Mouse (Mus musculus) intestine, postnatal 0 days (tissue): ENCODE data around the gene Tdrd3. TPM values are rescaled to one million over a fixed set of nuclear protein-coding genes. Genes with fewer than 3 reads are reported as not detected.

Source experiments
- ATAC-seq: fragments of 200-750 bp; cut with Nextera tagmentation; 2 replicates; pipeline ENCODE4 v1.8.0; 2017; ENCODE audit warnings: mild to moderate bottlenecking, moderate TSS enrichment, moderate library complexity
- H3K27ac ChIP-seq: fragments of 300-500 bp; sonication (generic); 2 replicates; pipeline ENCODE4 v1.5.1; 2014; ENCODE audit warnings: mild to moderate bottlenecking, low read depth, low read length, moderate library complexity
- H3K27me3 ChIP-seq: fragments of 300-500 bp; sonication (generic); replicated peaks from 2 replicates; pipeline ENCODE4 v1.6.1; 2014; ENCODE audit warnings: low read length, mixed read lengths; ENCODE audit not compliant: control insufficient read depth, insufficient read depth
- H3K36me3 ChIP-seq: fragments of 300-500 bp; sonication (generic); 2 replicates; pipeline ENCODE4 v1.6.1; 2014; ENCODE audit warnings: mild to moderate bottlenecking, moderate library complexity; ENCODE audit not compliant: control insufficient read depth, insufficient read depth
- H3K4me1 ChIP-seq: fragments of 300-500 bp; sonication (generic); replicated peaks from 2 replicates; pipeline ENCODE4 v1.6.1; 2014; ENCODE audit warnings: antibody characterized with exemption, low read length, mixed read lengths; ENCODE audit not compliant: control insufficient read depth, insufficient read depth
- H3K4me2 ChIP-seq: fragments of 300-500 bp; sonication (generic); replicated peaks from 2 replicates; pipeline ENCODE4 v1.6.1; 2014; ENCODE audit warnings: low read depth, mild to moderate bottlenecking, moderate library complexity
- H3K4me3 ChIP-seq: fragments of 300-500 bp; sonication (generic); 2 replicates; pipeline ENCODE4 v1.5.1; 2014; ENCODE audit warnings: low read depth, low read length
- H3K9ac ChIP-seq: fragments of 300-500 bp; sonication (generic); 2 replicates; pipeline ENCODE4 v1.6.1; 2014; ENCODE audit warnings: mild to moderate bottlenecking, low read depth, low read length
- H3K9me3 ChIP-seq: fragments of 300-500 bp; sonication (generic); 2 replicates; pipeline ENCODE4 v1.6.1; 2016; ENCODE audit warnings: mixed run types; ENCODE audit not compliant: control insufficient read depth
- CTCF ChIP-seq: sonication (generic); IDR thresholded peaks from 2 replicates; pipeline ENCODE4 v1.5.1; 2016; ENCODE audit warnings: low read depth, mild to moderate bottlenecking, control low read depth, antibody characterized with exemption, moderate library complexity
- WGBS: fragments of 180-500 bp; shearing (Covaris S2); extraction: QIAGEN DNeasy Blood & Tissue Kit; methylation state at CpG from one replicate; pipeline ENCODE4 v1.1.7; 2014; 5-methylcytosine and 5-hydroxymethylcytosine counted together
- polyA plus RNA-seq: library from polyadenylated mRNA; unstranded; fragments of >200 nt; fragmentation: Nextera tagmentation; extraction: Ambion mirVana; gene quantifications from 2 replicates; pipeline ENCODE4 v1.2.1, GENCODE M21; 2015

Tdrd3 gene
- polyA plus RNA-seq, 1 experiment from 2014 or later = 8.7 TPM

DNA sequence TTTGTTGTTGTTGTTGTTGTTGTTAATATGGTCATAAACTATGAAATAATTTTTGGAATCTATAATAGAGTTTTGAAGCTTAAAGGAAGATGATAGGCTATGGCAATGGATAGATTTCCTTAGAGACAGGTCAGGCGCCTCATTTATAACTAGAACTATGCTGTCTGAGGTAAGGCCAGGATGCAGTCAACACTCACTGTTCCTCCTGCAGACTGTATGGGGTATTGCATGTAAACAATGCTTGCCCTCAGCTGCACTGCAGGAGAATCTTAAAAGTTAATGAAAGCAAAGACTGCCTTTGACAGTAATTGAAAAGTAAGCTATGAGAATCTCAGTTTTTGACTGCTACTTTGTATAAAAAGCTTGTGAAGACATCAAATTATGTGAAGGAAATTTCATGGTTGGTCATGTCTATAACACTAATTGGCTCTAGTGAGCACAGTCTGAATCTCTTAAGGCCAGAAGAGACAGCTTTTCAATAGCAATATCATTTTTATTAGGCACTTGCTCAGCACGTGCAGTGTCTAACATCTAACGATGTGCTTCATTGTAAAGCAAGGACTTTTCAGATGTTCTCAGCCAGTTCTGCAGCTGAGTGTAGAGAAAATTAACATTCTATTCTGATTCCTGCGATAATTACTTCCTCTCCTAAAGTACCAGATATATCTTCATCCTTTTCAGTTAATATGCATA is 120.8 kb downstream of the Tdrd3 start:
- H3K27ac ChIP-seq = no peak overlapping the region
- H3K4me2 ChIP-seq = no peak overlapping the region
- no peak for ATAC-seq
- H3K4me1 ChIP-seq = no peaks in the 10 kb centered on the region
- no peaks in the 10 kb centered on the region for H3K27me3 ChIP-seq
- H3K4me3 ChIP-seq = no peak overlapping the region
- no peak overlapping the region for H3K9ac ChIP-seq
- TF ChIP-seq CTCF = peak; percentile 33; the same call in 1 of the 2 replicates
- H3K9me3 ChIP-seq = no peaks in the 10 kb centered on the region
- WGBS = 87% methylated on average over 4 of the region's 4 CpGs
- H3K36me3 ChIP-seq = no peaks in the 10 kb centered on the region

DNA sequence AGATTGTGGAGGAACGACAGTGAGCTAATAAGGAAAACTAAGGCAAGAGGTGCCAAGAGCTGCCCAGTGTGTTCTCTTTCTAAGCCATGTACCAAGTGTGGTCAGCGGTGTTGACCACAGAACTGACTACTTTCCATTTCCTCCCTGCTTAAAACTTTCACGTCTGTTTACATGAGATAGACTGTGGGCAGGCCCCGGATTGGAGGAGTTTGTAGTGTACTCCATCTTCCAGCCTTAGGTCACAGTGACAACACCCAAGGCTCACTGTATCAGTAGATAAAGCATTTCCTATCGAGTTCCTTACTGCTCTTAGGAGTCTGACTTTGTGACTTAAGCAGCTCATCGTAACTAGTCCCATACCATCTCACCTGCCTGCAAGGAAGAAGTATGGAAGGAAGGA is 133.5 kb downstream of the Tdrd3 start:
- Histone ChIP-seq H3K9ac (no peak overlapping the region), H3K27ac (no peak overlapping the region), H3K4me2 (no peak overlapping the region), H3K36me3 (peaks cover 5% of the 10 kb centered on the region; the same call in 1 of the 2 replicates), H3K4me3 (no peak overlapping the region), H3K27me3 (no peaks in the 10 kb centered on the region), H3K9me3 (no peaks in the 10 kb centered on the region), H3K4me1 (no peaks in the 10 kb centered on the region)
- WGBS = 83% methylated on average over 6 of the region's 6 CpGs
- no peak for TF ChIP-seq CTCF
- no peak for ATAC-seq

DNA sequence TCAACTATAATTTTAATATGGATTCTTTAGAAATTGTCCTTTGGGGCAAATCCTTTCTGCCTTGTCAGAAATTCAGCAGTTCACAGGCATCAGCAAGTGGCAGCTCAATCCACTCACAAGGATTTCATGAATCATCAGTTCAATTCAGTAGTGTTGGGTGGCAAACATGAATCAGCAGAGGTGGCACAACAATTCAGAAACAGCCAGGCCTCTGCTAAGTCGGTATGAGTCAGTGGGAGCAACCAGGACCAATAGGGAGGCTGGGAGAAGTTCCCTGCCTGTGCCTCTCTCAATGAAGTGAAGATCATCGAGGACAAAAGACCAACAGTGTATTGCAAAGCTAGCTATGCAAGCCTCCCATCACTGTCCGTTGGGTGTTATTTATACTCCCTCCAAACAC is 135.8 kb downstream of the Tdrd3 start:
- Histone ChIP-seq H3K36me3 (no peaks in the 10 kb centered on the region; the same call in 1 of the 2 replicates), H3K4me3 (no peak overlapping the region), H3K27ac (no peak overlapping the region), H3K4me1 (no peaks in the 10 kb centered on the region), H3K27me3 (no peaks in the 10 kb centered on the region), H3K9me3 (no peaks in the 10 kb centered on the region), H3K4me2 (no peak overlapping the region), H3K9ac (no peak overlapping the region)
- 60% methylated on average over 3 of the region's 3 CpGs for WGBS
- TF ChIP-seq CTCF = no peak
- ATAC-seq = no peak

DNA sequence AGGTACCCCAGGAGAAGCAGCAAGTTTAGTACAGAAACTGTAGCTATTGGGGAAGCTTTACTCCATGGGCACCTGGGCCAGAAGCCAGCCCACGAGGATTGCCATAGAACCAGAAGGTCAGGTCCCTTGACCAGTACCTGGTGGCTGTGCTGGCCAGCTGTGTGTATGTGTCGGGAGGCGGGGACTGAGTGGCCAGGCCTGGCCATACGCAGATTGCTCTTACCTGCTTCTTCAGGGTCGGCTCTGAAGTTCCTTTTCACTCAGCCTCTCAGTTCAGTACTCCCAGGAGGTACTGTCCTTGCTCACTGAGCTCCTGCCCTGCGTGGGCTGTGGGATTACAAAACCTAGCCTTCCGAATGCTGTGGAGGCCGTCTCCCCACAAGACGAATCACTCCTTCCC is 147.4 kb downstream of the Tdrd3 start:
- Histone ChIP-seq H3K4me2 (no peak overlapping the region), H3K4me1 (no peaks in the 10 kb centered on the region; the same call in 1 of the 2 replicates), H3K27ac (no peak overlapping the region), H3K27me3 (no peaks in the 10 kb centered on the region), H3K9ac (no peak overlapping the region), H3K4me3 (no peak overlapping the region), H3K9me3 (no peaks in the 10 kb centered on the region), H3K36me3 (no peaks in the 10 kb centered on the region)
- ATAC-seq = no peak
- TF ChIP-seq CTCF = no peak
- 62% methylated on average over 9 of the region's 9 CpGs for WGBS

DNA sequence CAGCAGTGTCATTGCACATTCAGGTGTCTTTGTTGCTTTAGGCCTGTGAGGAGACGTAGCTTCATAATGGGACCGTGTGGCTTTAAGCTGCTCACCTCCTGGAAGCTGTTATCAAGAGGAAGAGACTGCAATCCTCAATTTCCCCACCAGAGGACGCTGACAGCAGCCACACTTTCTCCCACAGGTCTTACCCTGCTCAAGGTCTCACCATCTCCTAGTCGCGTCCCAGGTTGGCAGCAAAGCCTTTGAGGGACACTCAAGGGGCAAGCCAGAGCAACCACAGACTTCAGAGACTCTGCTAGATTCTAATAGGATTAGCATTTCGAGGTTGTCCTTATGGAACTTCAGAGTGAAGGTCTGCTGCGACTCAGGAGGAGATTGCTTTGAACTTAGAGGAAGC is 149.8 kb downstream of the Tdrd3 start:
- Histone ChIP-seq H3K9me3 (no peaks in the 10 kb centered on the region), H3K4me3 (no peak overlapping the region), H3K9ac (no peak overlapping the region), H3K27me3 (no peaks in the 10 kb centered on the region; the same call in 1 of the 2 replicates), H3K27ac (no peak overlapping the region), H3K4me1 (no peaks in the 10 kb centered on the region; the same call in 1 of the 2 replicates), H3K4me2 (no peak overlapping the region), H3K36me3 (no peaks in the 10 kb centered on the region)
- peak; percentile 52 for TF ChIP-seq CTCF
- 32% methylated on average over 7 of the region's 7 CpGs for WGBS
- ATAC-seq = no peak

DNA sequence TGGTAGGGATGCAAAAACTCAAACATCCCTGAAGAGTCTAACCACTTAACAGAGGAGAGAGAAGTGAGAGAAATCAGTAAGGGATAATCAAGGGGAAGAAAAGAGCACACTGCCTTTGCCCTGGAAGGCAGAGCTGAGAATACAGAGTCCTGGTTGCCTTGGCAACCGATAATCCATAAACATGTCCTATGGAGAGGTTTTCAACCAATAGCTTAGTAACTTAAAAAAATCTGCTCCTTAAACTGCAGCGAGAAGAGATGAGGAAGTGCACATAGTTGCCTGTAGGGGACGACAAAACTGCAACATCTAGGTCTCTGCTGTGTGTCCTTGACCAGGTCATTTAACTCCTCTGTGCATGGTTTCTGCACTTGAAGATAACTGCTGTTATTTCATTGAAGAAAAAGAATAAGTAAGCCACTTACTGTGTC is 150.6 kb downstream of the Tdrd3 start:
- H3K27ac ChIP-seq = no peak overlapping the region
- no peak overlapping the region for H3K4me3 ChIP-seq
- H3K4me2 ChIP-seq = peak overlapping the region; percentile 60; the same call in 1 of the 2 replicates
- no peaks in the 10 kb centered on the region for H3K36me3 ChIP-seq
- no peaks in the 10 kb centered on the region for H3K9me3 ChIP-seq
- 25% methylated on average over 3 of the region's 3 CpGs for WGBS
- ATAC-seq = no peak
- no peaks in the 10 kb centered on the region; the same call in 1 of the 2 replicates for H3K27me3 ChIP-seq
- H3K9ac ChIP-seq = no peak overlapping the region
- H3K4me1 ChIP-seq = no peaks in the 10 kb centered on the region; the same call in 1 of the 2 replicates
- TF ChIP-seq CTCF = peak; percentile 71
